Mouse (Mus musculus): ENCODE data around the gene Olfr418. TPM values are rescaled to one million over a fixed set of nuclear protein-coding genes. Genes with fewer than 3 reads are reported as not detected.
"Not testable (repeated sequence)": the region's sequence is repeated elsewhere in the genome, so short reads cannot be mapped to it uniquely, and the experiment has no call there.

Gene Olfr418
- polyA plus RNA-seq (2015; fragmentation: Nextera tagmentation; extraction: Ambion mirVana) = not detected in 2 replicates

- ATAC-seq = no peak
- H3K27ac ChIP-seq = no peak within 1 kb of the TSS
Observed at GRCm38 (mm10) chr1:173265701-173266100, at the start of gene Olfr418. Gene Olfr418 (plus strand): TSS chr1:173266001.

DNA sequence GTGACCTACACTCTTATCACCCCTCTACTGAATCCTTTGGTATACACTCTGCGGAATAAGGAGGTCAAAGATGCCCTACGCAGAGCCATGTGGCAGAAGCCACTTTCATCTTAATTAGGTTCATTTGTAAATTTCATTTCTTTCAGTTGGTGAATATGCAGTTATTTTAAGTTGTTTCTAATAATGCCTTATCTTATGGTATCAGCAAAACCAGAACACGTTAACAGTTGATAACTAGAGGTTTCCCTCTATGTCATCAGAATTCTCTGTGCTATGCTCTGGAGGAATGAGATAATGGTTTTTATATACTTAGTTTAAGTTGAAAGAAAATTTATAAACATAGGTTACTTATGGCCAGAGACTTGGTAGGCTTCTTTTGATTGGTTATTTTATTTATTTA, 49.3 kb upstream of the Olfr418 start:
- 84% methylated on average over 3 of the region's 3 CpGs for WGBS

More at GRCm38 (mm10) chr1:173265701-173266100, at the start of gene Olfr418:
- Histone ChIP-seq H3K9me3 (no peaks in the 10 kb centered on the region), H3K27me3 (replicated peaks) (no peaks in the 10 kb centered on the region), H3K9ac (no peak within 1 kb of the TSS), H3K36me3 (no peaks in the 10 kb centered on the region), H3K4me2 (replicated peaks) (no peak within 1 kb of the TSS), H3K4me3 (replicated peaks) (no peak within 1 kb of the TSS), H3K4me1 (replicated peaks) (no peaks in the 10 kb centered on the region)

DNA sequence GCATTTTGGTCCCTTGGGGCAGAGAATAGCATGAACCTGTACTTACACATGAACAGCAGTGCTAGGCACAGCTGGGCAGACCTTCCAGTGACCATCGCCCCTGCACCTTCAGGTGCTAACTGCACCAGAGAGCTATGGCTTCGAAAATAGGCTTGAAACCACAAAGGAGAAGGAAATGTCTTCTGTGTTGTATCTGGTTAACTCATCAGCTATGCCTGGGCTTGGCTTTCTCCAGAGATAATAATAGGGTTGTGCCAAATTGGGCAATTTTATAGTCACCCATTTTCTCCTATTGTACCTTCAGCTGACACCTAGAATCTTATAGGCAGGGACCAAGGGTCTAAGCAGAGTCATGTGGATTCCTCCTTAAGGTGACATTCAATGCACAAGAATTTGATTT, 38.7 kb upstream of the Olfr418 start, which contains the start of gene Fcer1a:
Gene Fcer1a, minus strand, starts transcription at position 134 of the 400 bp plus-strand sequence.
- ATAC-seq = no peak

More for the DNA sequence above, 49.3 kb upstream of the Olfr418 start:
- no peak overlapping the region for H3K27ac ChIP-seq
- H3K4me3 ChIP-seq (replicated peaks) = no peak overlapping the region
- no peaks in the 10 kb centered on the region for H3K4me1 ChIP-seq (replicated peaks)
- ATAC-seq = no peak
- no peaks in the 10 kb centered on the region for H3K27me3 ChIP-seq (replicated peaks)
- no peak overlapping the region for H3K9ac ChIP-seq
- no peak overlapping the region for H3K4me2 ChIP-seq (replicated peaks)
- no peaks in the 10 kb centered on the region for H3K36me3 ChIP-seq
- no peaks in the 10 kb centered on the region for H3K9me3 ChIP-seq

GRCm38 (mm10) chr1:173237004-173237403, 28.8 kb upstream of the Olfr418 start:
- H3K4me2 ChIP-seq (replicated peaks); H3K27ac ChIP-seq; H3K4me1 ChIP-seq (replicated peaks); ATAC-seq; H3K9me3 ChIP-seq; H3K4me3 ChIP-seq (replicated peaks); H3K27me3 ChIP-seq (replicated peaks); H3K9ac ChIP-seq; H3K36me3 ChIP-seq: not testable (repeated sequence)
- 82% methylated on average over 1 of the region's 1 CpGs for WGBS

More for the DNA sequence above, 38.7 kb upstream of the Olfr418 start, which contains the start of gene Fcer1a:
- Histone ChIP-seq H3K9me3 (no peaks in the 10 kb centered on the region), H3K4me3 (replicated peaks) (no peak within 1 kb of the TSS), H3K27ac (no peak within 1 kb of the TSS), H3K27me3 (replicated peaks) (no peaks in the 10 kb centered on the region), H3K36me3 (no peaks in the 10 kb centered on the region), H3K9ac (no peak within 1 kb of the TSS), H3K4me1 (replicated peaks) (no peaks in the 10 kb centered on the region), H3K4me2 (replicated peaks) (no peak within 1 kb of the TSS)
- WGBS = 73% methylated on average over 2 of the region's 2 CpGs

GRCm38 (mm10) chr1:173249888-173250287, 15.9 kb upstream of the Olfr418 start:
- H3K4me1 ChIP-seq (replicated peaks) = no peaks in the 10 kb centered on the region
- no peaks in the 10 kb centered on the region for H3K27me3 ChIP-seq (replicated peaks)
- no peak overlapping the region for H3K4me3 ChIP-seq (replicated peaks)
- H3K9ac ChIP-seq = no peak overlapping the region
- no peaks in the 10 kb centered on the region for H3K9me3 ChIP-seq
- no peak overlapping the region for H3K27ac ChIP-seq
- WGBS = 80% methylated on average over 3 of the region's 3 CpGs
- H3K4me2 ChIP-seq (replicated peaks) = no peak overlapping the region
- peak; percentile 94 for ATAC-seq
- H3K36me3 ChIP-seq = no peaks in the 10 kb centered on the region

DNA sequence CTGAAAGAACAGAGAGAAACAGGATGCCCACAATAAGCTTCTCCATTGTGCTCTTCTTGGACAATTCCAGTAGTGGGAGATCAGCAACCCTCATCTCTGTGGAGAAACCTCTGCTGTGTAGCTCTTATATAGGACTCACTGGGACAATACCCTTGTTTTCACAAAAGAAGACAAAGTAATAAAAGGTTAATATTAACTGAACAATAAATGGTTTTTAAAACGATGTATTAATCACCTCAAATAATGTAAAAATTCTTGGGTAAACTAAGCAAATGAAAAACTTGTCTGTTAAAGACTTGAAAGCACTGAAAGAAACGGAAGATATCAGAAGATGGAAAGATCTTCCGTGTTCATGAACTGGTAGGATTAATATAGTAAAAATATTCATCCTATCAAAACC, 11.9 kb downstream of the Olfr418 start, which contains the start of gene Mptx2:
Gene Mptx2, minus strand, starts transcription at position 101 of the 400 bp plus-strand sequence.
- Histone ChIP-seq H3K27me3 (replicated peaks) (no peaks in the 10 kb centered on the region), H3K9ac (no peak within 1 kb of the TSS), H3K4me2 (replicated peaks) (no peak within 1 kb of the TSS), H3K4me1 (replicated peaks) (no peaks in the 10 kb centered on the region), H3K4me3 (replicated peaks) (no peak within 1 kb of the TSS), H3K27ac (no peak within 1 kb of the TSS), H3K9me3 (no peaks in the 10 kb centered on the region), H3K36me3 (no peaks in the 10 kb centered on the region)
- no peak for ATAC-seq
- 62% methylated on average over 3 of the region's 3 CpGs for WGBS

DNA sequence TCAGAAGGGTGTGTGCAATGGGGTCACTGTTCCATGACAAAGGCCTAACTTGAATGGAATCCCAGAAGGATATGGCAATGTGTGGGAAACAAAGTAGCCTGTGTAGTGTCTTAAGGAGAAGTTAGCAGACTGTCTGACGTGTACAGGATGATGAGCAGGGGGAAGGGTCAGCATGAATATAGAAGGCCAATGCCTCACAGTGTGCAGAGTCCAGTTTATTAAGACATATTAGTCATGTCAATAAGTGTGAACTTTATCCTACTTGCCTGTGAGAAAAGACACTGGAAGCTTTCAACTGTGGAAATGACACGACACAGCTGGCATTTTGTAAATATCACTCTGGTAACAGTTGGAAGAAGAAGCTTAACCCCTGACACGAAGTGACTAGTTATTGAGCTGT, 37.0 kb downstream of the Olfr418 start:
- H3K4me1 ChIP-seq (replicated peaks); H3K36me3 ChIP-seq; H3K9me3 ChIP-seq; H3K27ac ChIP-seq; H3K4me3 ChIP-seq (replicated peaks); H3K27me3 ChIP-seq (replicated peaks); H3K9ac ChIP-seq; ATAC-seq; H3K4me2 ChIP-seq (replicated peaks): not testable (repeated sequence)
- 29% methylated on average over 3 of the region's 3 CpGs for WGBS

- not testable (repeated sequence) for H3K4me1 ChIP-seq (replicated peaks); H3K4me3 ChIP-seq (replicated peaks); H3K9me3 ChIP-seq; H3K4me2 ChIP-seq (replicated peaks); H3K27ac ChIP-seq; H3K9ac ChIP-seq; H3K36me3 ChIP-seq; H3K27me3 ChIP-seq (replicated peaks); ATAC-seq
- WGBS = 82% methylated on average over 7 of the region's 7 CpGs
Observed at GRCm38 (mm10) chr1:173313535-173314050, 47.8 kb downstream of the Olfr418 start.

GRCm38 (mm10) chr1:173315725-173316124, 49.9 kb downstream of the Olfr418 start:
- H3K9ac ChIP-seq = no peak overlapping the region
- H3K4me3 ChIP-seq (replicated peaks) = no peak overlapping the region
- H3K4me2 ChIP-seq (replicated peaks) = no peak overlapping the region
- no peaks in the 10 kb centered on the region for H3K4me1 ChIP-seq (replicated peaks)
- 67% methylated on average over 3 of the region's 3 CpGs for WGBS
- H3K36me3 ChIP-seq = no peaks in the 10 kb centered on the region
- H3K27me3 ChIP-seq (replicated peaks) = no peaks in the 10 kb centered on the region
- H3K27ac ChIP-seq = no peak overlapping the region
- ATAC-seq = no peak
- no peaks in the 10 kb centered on the region for H3K9me3 ChIP-seq

DNA sequence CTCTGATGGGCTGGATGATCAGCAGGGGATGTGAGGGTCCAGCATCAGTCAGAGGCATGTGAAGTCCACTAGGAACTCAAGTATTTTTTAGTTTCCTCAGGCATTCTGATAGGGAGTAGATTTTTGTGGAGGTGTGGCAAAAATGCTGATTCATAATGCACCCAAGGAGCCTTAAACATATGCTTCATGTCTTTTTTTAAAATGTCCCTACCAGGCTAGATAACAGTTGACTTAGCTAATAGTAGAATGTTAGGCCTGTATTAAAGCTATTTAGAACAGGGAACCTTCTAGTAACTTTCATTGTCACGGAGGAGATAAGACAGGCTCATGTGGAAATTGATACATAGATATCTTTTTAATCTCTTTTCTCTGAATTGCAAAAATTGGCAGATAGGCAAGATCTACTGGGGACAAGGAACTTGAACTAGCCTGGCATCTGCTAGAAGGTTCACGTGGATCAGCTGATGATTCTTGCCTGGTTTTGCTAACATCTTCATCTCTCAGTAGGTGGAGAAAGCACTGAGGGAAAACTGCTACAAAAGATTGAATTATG, 52.2 kb downstream of the Olfr418 start:
- H3K27ac ChIP-seq = no peak overlapping the region
- H3K4me2 ChIP-seq (replicated peaks) = no peak overlapping the region
- no peaks in the 10 kb centered on the region for H3K9me3 ChIP-seq
- no peak overlapping the region for H3K9ac ChIP-seq
- ATAC-seq = no peak
- H3K4me3 ChIP-seq (replicated peaks) = no peak overlapping the region
- H3K27me3 ChIP-seq (replicated peaks) = no peaks in the 10 kb centered on the region
- 86% methylated on average over 2 of the region's 2 CpGs for WGBS
- no peaks in the 10 kb centered on the region for H3K36me3 ChIP-seq
- H3K4me1 ChIP-seq (replicated peaks) = no peaks in the 10 kb centered on the region

DNA sequence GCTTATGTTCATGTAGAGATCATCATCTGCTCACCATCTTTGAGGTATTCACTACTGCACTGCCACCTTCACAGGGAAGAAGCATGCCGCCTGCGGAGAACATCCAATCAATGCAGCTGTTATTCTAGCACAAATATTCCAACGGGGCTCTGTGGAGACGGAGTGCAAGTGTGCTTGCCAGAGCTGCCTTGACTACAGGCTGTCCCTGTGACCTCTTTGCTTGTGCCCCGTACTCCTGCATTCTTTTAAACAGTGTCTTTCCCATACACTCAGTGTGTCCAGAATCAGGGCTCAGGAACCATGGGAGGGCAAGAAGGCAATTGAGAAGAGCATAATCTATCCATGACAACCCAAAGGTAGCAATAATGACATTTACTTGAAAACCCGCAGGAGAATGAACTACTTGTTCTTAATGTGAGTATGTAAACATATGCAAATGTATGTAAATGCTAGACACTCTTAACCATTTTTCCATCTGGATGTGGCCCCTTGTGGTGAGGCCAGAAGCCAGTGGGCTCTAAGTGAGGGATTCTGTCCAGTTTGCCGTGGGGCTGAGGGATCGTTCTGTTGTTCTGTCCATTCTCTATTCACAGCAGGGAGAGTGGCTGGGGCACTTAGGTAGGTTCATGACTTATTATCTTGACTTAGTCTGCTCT, 55.9 kb downstream of the Olfr418 start:
- H3K9ac ChIP-seq = no peak overlapping the region
- no peak for ATAC-seq
- no peaks in the 10 kb centered on the region for H3K27me3 ChIP-seq (replicated peaks)
- no peak overlapping the region for H3K4me3 ChIP-seq (replicated peaks)
- H3K36me3 ChIP-seq = no peaks in the 10 kb centered on the region
- H3K9me3 ChIP-seq = no peaks in the 10 kb centered on the region
- H3K4me2 ChIP-seq (replicated peaks) = no peak overlapping the region
- no peaks in the 10 kb centered on the region for H3K4me1 ChIP-seq (replicated peaks)
- no peak overlapping the region for H3K27ac ChIP-seq
- WGBS = 67% methylated on average over 8 of the region's 8 CpGs

- Histone ChIP-seq H3K27ac (no peak overlapping the region), H3K36me3 (no peaks in the 10 kb centered on the region), H3K9me3 (no peaks in the 10 kb centered on the region), H3K9ac (no peak overlapping the region), H3K4me2 (replicated peaks) (no peak overlapping the region), H3K4me3 (replicated peaks) (no peak overlapping the region), H3K27me3 (replicated peaks) (no peaks in the 10 kb centered on the region), H3K4me1 (replicated peaks) (no peaks in the 10 kb centered on the region)
- WGBS = 62% methylated on average over 6 of the region's 6 CpGs
- ATAC-seq = no peak
Observed at GRCm38 (mm10) chr1:173322249-173322627, 56.4 kb downstream of the Olfr418 start.
